Mouse (Mus musculus) liver, adult (tissue): ENCODE measurements around the gene Ncoa1.

Source experiments
- GATA4 ChIP-seq: IDR thresholded peaks from 2 replicates; pipeline ENCODE4 v1.6.1; 2014; ENCODE audit warnings: mild to moderate bottlenecking, low read length; ENCODE audit not compliant: insufficient replicate concordance

Gene Ncoa1

GRCm38 (mm10) chr12:4379298-4379957 lies 97.6 kb downstream of the Ncoa1 start:
- no peak for TF ChIP-seq GATA4

GRCm38 (mm10) chr12:4376475-4376874 lies 100.5 kb downstream of the Ncoa1 start:
- no peak for TF ChIP-seq GATA4

- no peak for TF ChIP-seq GATA4
Measured at GRCm38 (mm10) chr12:4374816-4375493, 102.0 kb downstream of the Ncoa1 start.

DNA sequence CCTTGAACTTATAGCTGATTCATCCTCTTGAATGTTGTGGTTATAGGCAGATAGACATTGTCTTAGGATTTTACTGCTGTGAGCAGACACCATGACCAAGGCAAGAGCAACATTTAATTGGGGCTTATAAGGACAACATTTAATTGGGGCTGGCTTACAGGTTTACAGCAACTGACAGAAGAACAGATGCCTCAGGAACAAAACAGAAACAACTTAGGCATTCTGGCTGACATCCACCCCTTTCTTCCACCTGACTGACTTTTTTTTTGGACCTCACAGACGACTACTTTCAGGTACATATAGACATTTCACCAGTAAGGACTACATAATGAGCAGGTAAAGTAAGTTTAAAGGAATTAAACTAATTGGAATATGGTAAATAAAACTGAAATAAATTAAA lies 105.6 kb downstream of the Ncoa1 start:
- TF ChIP-seq GATA4 = no peak

GRCm38 (mm10) chr12:4365951-4366350 lies 111.0 kb downstream of the Ncoa1 start:
- TF ChIP-seq GATA4 = no peak

DNA sequence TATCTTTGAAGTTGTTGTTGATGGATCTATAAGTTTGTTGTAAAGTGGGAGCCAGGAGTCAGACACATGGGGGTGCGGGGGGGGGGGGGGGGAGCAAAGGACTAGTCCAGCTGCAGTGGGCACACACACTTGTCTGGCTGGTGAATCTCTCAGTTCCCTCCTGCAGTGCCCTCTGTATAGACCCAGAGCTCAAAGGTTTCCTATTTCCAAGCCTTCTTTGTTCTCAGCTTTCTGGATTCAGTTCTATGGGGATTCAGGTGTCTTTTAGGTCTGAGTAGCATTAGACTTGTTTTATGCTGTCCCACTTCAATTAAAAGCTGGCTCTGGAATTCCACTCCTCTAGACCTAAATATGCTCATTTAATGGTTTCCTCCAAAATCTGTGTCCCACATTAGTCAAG lies 117.5 kb downstream of the Ncoa1 start:
- no peak for TF ChIP-seq GATA4

- TF ChIP-seq GATA4 = no peak
Measured at GRCm38 (mm10) chr12:4358100-4358499, 118.9 kb downstream of the Ncoa1 start.

- TF ChIP-seq GATA4 = no peak
Measured at GRCm38 (mm10) chr12:4356834-4357445, 120.0 kb downstream of the Ncoa1 start.

DNA sequence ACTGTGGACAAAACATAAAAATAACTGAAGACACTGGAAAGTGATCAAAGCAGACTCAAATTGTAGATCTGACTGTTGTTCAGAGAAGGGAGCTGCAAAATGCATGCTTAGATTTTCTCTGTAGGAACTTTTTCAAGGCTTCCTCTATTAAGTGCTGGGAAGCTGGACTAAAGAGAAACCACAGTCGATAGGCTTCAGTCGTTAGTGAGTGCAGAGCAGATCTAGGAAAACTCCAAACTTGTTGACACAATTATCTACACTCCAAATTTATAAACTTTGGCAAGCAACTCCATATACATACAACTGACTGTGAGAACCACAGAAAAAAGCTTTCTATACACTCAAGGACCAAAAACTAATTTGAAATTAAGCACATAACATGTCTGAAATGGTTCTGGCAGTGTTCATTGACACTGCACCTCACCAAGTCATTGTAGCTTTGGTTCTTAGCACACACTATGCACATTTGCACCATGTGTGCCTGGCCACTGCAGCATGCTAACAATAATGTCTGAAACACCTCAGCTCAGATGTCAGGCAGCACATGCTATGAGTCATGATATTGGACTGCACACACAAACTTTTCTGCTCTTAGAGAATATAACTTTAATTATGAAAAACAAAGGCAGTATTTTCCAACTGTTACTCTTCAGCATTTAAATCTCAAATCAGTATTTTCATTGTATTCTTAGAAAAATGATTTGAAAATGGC lies 121.8 kb downstream of the Ncoa1 start:
- no peak for TF ChIP-seq GATA4

GRCm38 (mm10) chr12:4343216-4343615 lies 133.8 kb downstream of the Ncoa1 start:
- no peak for TF ChIP-seq GATA4

DNA sequence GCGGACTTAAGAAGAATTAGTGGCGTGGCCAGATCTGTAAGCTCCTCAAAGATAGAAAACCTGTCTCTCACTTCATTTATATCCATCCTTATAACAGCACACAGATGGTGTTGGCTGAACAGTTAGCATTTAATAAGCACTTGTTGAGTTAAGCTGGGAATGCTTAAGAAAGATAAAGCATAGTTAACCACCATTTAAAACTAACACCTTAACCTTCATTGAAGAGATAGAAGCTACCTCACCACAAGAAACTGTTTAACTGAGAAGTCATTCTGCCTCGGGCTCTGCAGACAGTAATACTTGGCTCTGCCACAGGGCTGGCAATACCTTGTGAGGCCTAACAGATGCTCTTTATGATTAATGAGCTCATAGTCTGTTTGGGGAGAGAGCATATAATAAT lies 134.9 kb downstream of the Ncoa1 start:
- no peak for TF ChIP-seq GATA4

- TF ChIP-seq GATA4 = no peak
Measured at GRCm38 (mm10) chr12:4340325-4340924, 136.6 kb downstream of the Ncoa1 start.

DNA sequence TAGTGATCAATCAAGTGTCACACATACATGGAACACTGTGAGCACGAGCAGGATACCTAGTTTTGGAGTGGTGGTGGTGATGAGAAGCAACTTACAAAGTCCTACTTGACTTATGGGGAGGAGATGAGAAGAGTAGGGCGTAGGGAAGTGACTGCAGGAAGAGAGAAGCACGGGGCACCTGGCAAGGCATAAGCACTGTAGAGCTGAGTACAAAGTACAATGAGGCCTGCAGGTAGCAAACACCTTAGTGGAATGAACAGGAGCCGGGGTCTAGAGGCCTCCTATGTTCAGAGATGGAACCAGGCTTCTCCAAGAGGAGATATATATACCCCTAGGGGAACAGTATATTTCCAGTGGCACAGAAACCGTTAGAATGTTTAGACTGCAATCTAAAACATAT lies 153.4 kb downstream of the Ncoa1 start:
- no peak for TF ChIP-seq GATA4

GRCm38 (mm10) chr12:4322227-4322626 lies 154.8 kb downstream of the Ncoa1 start:
- no peak for TF ChIP-seq GATA4

DNA sequence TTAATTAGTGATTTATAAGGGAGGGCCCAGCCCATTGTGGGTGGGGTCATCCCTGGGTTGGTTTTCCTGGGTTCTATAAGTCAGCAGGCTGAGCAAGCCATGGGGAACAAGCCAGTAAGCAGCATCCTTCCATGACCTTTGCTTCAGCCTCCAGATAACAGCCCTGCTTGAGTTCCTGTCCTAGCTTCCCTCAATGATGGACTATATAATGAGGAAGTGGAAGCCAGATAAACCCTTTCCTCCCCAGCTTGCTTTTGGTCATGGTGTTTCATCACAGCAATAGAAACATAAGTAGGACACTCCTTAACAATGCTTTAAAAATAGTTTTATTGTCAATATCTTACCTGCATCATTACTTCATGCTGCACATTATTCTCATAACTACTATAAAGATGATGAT lies 163.2 kb downstream of the Ncoa1 start:
- no peak for TF ChIP-seq GATA4
